In genomic region chr8:37050684-37051028, GRCm38 (mm10) we compare ENCODE assay signal across 18 mouse cellular contexts. TPM values are rescaled to one million over a fixed set of nuclear protein-coding genes. Genes with fewer than 3 reads are reported as not detected.
A peak's percentile ranks its signal among the peaks of the same experiment; 100 is the strongest.
DNase-seq lines count a peak whose midpoint lies in the region; ATAC-seq and TF ChIP-seq lines count a peak whose summit lies in the region.
"Had no signal": no experiment of that assay in that cellular context is flagged by ENCODE, and none has a peak within 500 bp of the region (broad histone marks: within the 10 kb centered on the region; RNA-seq: fewer than 3 reads in every experiment).

No protein-coding gene starts in this region.

- no peak overlapping the region for H3K4me2 ChIP-seq in forebrain, embryonic 15.5 days (replicated peaks)
- H3K4me2 ChIP-seq: neural tube, embryonic 15.5 days had no signal

- no peak for TF ChIP-seq CTCF in left cerebral cortex, adult 2 months (IDR thresholded peaks at IDR 0.05)

- intact Hi-C loops in left cerebral cortex, postnatal 14 days (cut with DNase I) = no loop called here
- intact Hi-C loops in left cerebral cortex, adult 2 months (cut with DNase I) = no loop called here

- peak overlapping the region; percentile 46; the same call in 1 of the 2 replicates for H3K27ac ChIP-seq in forebrain, embryonic 15.5 days (replicated peaks)
- H3K27ac ChIP-seq in forebrain, embryonic 10.5 days = no peak overlapping the region
- H3K27ac ChIP-seq in left cerebral cortex, adult 2 months = no peak overlapping the region
- H3K27ac ChIP-seq: heart, embryonic 10.5 days; neural tube, embryonic 15.5 days had no signal

- H3K4me3 ChIP-seq in forebrain, embryonic 15.5 days = no peak overlapping the region
- H3K4me3 ChIP-seq in forebrain, embryonic 10.5 days = no peak overlapping the region
- no peak overlapping the region for H3K4me3 ChIP-seq in left cerebral cortex, adult 2 months
- H3K4me3 ChIP-seq: heart, embryonic 10.5 days; neural tube, embryonic 15.5 days had no signal

- ATAC-seq in forebrain, embryonic 15.5 days (replicated peaks) = peak; percentile 66
- ATAC-seq: activated CD4-positive, CD25-positive, alpha-beta regulatory T cell, adult 4 months; Patski had no signal

- H3K9me3 ChIP-seq in forebrain, embryonic 15.5 days = no peaks in the 10 kb centered on the region
- H3K9me3 ChIP-seq in forebrain, embryonic 10.5 days = no peaks in the 10 kb centered on the region
- H3K9me3 ChIP-seq: heart, embryonic 10.5 days; neural tube, embryonic 15.5 days had no signal

- H3K27me3 ChIP-seq in forebrain, embryonic 15.5 days = no peaks in the 10 kb centered on the region
- H3K27me3 ChIP-seq in forebrain, embryonic 10.5 days (ENCODE audit: poor library complexity, severe bottlenecking) = no peaks in the 10 kb centered on the region
- H3K27me3 ChIP-seq: neural tube, embryonic 15.5 days had no signal

- H3K36me3 ChIP-seq in forebrain, embryonic 15.5 days = no peaks in the 10 kb centered on the region
- H3K36me3 ChIP-seq in forebrain, embryonic 10.5 days (replicated peaks) = no peaks in the 10 kb centered on the region
- H3K36me3 ChIP-seq: heart, embryonic 10.5 days; neural tube, embryonic 15.5 days had no signal

- WGBS in forebrain, embryonic 15.5 days = 24% methylated on average over 1 of the region's 1 CpGs
- WGBS in forebrain, embryonic 10.5 days = 82% methylated on average over 1 of the region's 1 CpGs

- DNase-seq in forebrain, embryonic 10.5 days (ENCODE audit: extremely low spot score, low spot score) = no peak
- peak; percentile 12 to 33 for DNase-seq in left cerebral cortex, postnatal 14 days (ENCODE audit: low spot score in 2 of 2)
- no peak for DNase-seq in left cerebral cortex, adult 2 months (ENCODE audit: extremely low spot score in 1 of 2, low spot score in 2 of 2)
- peak; percentile 13 for DNase-seq in right cerebral cortex, adult 18-20 months
- DNase-seq in right cerebral cortex, postnatal 36 days (ENCODE audit: low spot score in 2 of 2) = no peak
- DNase-seq in spleen, postnatal 10 days (ENCODE audit: low spot score in 2 of 2) = no peak
- DNase-seq: adrenal gland, postnatal 14 days; B cell, adult 2 months; cerebellum, adult 9-10 months; heart, postnatal 10 days; kidney, adult 9 months; lung, adult 18-20 months; thymus, postnatal 4 days had no signal

- H3K9ac ChIP-seq in forebrain, embryonic 15.5 days (replicated peaks) = no peak overlapping the region
- H3K9ac ChIP-seq: neural tube, embryonic 15.5 days had no signal

- H3K4me1 ChIP-seq in forebrain, embryonic 15.5 days = peaks cover 9% of the 10 kb centered on the region; the same call in 1 of the 2 replicates
- H3K4me1 ChIP-seq in forebrain, embryonic 10.5 days = no peaks in the 10 kb centered on the region
- H3K4me1 ChIP-seq: heart, embryonic 10.5 days; neural tube, embryonic 15.5 days had no signal

RNA-seq across cellular contexts. Expression of gene AI429214, which starts 57.3 kb away (rescaled TPM):
- polyA plus RNA-seq in forebrain, embryonic 15.5 days (2015; fragmentation: Nextera tagmentation; extraction: Ambion mirVana) = 0.37 and 0.53 TPM in 2 replicates
- 0.31 TPM in 1 of 2 replicates, not detected in the other for polyA plus RNA-seq in forebrain, embryonic 10.5 days (2016; fragmentation: Nextera tagmentation; extraction: Ambion mirVana)
- total RNA-seq in left cerebral cortex, postnatal 14 days (2021) = 1 to 10 TPM; 4.1 to 4.2 TPM
- 1 to 10 TPM; 3.4 to 5.5 TPM for total RNA-seq in left cerebral cortex, adult 2 months (2021)

Comparison
In these comparisons a context has a peak if more than half of its experiments do, and no peak if none do; other contexts are left out.
1. DNase-seq: peak in left cerebral cortex, postnatal 14 days (2 of 2) and right cerebral cortex, adult 18-20 months (single experiment); none in forebrain, embryonic 10.5 days (single experiment), left cerebral cortex, adult 2 months (0 of 2), right cerebral cortex, postnatal 36 days (0 of 2) and spleen, postnatal 10 days (0 of 2).